Mouse (Mus musculus) erythroblast, adult 5-6 weeks (primary cell): ENCODE data around the gene Gm42878. TPM values are rescaled to one million over a fixed set of nuclear protein-coding genes. Genes with fewer than 3 reads are reported as not detected.

Experiments used
- ATAC-seq: replicated peaks from 2 replicates; pipeline ENCODE4 v1.8.0; 2016; ENCODE audit warnings: moderate number of reproducible peaks, mild to moderate bottlenecking, moderate TSS enrichment, inconsistent platforms; ENCODE audit not compliant: poor library complexity, low FRiP score, severe bottlenecking
- total RNA-seq, 2 experiments: library from RNA; stranded (forward) in 1 of 2; stranded (reverse) in 1 of 2; fragments of 150-400 nt in 1 of 2; fragments of 200-764, 138-1000 nt in 1 of 2; gene quantifications; 2 replicates each; pipeline versions ENCODE4 v1.2.3 to v1.2.4; 2015 to 2017; ENCODE audit warnings: low replicate concordance in 2 of 2

Gene Gm42878
- total RNA-seq (2015; ENCODE audit: low replicate concordance) (not detected in 2 replicates), total RNA-seq (2017; ENCODE audit: low replicate concordance) (0.60 TPM in 1 of 2 replicates, not detected in the other)

DNA sequence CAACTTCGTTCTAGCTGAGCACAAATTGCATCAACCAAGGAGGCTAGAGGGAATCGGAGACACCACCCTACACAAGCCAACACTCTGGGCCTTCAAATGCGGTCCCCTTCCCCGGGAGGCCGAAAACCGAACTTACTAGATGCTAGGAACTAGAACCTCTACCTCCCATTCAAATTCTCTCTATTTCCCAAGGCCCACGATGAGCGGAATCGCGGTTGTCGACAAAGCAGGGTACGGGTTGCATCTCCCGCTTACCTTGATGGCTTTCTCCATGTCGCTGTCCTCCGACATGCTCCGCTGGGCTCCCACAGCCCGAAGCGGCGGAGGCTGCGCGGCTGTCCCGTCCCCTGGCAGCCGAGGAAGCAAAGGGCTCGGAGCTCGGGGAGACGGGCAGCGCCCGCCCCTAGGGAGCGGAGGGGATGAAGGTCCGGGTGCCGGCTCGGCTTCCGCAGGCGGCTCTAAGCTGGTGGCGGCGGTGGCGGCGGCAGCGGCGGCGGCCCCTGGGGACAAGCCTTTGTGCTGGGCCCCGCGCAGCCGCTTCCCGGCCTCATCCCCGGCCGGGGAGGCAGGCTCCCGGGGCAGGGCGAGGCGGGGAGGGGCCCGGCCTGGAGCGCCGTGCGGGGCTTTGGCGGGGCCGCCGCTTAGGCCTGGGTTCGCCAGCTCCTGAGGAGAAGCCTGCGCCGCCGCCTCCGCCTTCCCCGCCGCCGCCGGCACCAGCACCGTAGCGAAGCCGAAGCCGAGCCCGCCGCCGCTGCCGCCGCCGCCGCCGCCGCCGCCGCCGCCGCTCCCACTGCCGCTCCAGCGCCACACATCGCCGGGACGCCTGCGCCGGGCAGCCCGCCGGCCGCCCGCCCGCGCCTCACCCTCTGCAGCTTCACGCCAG lies at the start of gene Gm42878, which contains the start of gene Adam1a:
Gene Gm42878, minus strand, starts transcription at position 573 of the 883 bp plus-strand sequence.
Gene Adam1a, minus strand, starts transcription at position 573 of the 883 bp plus-strand sequence.
- peak; percentile 35 for ATAC-seq

DNA sequence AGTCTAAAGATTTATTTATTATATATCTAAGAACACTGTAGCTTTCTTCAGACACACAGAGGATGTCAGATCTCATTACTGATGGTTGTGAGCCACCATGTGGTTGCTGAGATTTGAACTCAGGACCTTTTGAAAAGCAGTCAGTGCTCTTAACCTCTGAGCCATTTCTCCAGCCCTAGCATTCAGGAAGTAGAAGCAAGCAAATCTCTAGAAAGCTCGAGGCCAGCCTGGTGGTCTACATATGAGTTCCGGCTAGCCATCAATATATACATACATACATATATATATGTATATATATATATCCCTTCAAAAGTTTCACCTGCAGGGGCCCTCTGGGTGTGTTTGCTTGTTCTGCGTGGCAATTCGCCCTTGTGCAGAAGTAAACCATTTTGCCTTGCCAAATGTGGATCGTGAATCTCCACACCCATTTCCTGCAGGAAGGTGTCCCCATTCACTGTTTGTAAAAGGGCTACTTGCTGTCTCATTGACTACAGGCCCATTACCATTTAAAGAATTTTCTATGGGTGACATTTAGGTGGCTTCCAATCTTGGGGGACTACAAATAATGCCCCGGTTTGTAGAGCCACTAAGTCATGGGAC lies 49.5 kb upstream of the Gm42878 start:
- no peak for ATAC-seq

DNA sequence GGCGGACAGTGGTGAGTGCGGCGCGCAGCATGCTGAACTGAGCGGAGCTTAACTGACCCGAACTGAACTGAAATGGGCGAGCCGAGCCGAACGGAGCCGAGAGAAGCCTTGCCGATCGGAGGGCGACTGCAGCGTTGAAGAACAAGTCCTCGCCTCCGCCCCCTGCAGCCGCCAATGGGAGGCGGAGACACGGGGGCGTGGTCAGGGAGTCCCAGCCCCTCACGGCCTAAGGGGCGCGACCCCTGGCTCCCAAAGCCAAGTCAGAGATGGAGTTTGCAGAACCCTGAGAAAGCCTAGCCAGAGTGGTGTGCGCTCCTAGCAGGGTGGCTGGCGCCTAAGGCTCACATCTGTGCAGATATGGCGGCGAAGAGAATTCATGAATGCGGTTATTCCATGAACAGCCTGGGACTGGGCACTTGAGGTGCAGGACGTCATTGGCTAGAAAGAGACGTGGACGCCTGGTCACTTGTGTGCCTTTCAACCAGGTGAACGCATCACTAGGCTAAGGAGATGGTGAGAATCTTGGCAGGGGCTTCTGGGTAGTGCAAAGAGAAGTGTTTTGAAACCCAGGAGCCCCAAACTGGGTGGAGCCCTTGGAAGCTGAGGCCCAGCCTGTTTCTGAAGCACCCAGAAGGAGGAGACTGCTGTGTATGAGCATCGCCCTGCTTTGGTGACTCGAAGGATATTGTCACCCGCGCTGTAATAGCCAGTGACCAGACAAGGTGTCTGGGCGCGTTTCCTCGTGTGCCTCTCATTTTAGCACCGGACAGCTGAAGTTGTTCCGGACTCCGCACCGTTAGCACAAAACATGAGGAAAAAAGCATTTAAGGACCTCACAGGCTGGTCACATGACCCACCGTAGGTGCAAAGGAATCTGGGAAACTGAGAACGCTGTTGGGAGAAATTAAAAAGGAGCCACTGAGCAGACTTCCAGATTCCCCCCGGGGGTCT lies 48.4 kb upstream of the Gm42878 start, which contains the start of gene Aldh2:
Gene Aldh2, minus strand, starts transcription at position 374 of the 951 bp plus-strand sequence.
- peak; percentile 85 for ATAC-seq

DNA sequence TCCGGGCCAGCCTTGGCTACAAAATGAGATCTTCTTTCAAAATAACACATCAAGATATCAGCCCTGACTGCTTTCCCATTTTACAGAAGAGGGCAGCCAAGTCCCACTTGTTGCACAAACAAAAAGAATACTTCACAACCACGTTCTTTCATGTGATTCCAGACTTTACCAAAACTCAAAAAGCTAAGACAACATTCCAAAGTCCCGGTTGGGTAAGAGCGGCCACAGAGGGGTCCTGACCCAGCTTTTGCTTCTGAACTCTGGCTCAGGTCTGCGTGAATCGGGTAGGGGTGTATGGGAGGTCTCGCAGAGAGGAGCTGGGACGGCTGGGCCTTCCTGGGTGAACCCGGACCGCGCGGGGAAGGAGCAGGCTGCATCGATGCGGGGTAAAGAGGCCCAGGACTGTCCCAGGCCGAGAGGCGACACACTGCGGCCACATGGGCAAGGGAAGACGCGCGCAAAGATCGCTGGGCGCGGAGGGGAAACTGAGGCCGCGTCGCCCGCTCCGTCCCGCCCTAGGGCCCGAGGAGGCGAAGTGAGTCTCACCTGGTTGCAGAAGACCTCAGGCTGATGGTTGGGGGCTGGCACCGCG lies 47.6 kb upstream of the Gm42878 start:
- ATAC-seq, result no peak

DNA sequence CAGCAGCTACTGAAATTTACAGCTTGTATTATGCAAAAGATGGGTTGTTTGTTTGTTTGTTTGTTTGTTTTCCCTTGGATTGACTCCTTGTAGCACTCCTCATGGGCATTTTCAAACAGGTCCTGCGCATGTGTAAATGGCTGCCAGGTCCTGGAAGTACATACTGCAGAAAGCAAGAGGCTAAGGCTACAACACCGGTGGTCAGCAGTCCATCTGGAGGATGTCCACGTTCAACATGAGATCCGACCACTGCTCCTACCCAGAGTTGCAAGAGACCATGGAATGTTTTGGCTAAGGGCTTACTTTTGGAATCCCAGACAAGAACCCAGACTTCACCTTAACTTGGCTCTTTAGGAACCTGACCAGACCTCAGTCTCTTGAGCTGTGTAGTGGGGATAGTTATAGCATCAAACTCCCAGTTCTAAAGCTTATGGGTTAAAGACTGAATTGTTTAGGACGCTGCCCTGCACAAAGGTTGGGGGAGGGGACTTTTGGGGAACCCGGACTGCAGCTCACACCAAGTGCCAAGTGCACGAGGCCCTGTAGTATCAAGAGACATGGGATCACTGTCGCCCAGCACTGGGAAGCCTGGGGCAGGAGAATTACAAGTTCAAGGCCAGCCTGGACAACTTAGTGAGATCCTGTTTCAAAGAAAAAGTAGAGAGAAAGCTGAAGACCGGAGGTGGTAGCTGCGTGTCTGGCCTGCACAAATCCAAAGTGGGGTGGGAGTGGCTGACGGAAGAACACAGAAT lies 47.0 kb upstream of the Gm42878 start:
- ATAC-seq, result no peak

DNA sequence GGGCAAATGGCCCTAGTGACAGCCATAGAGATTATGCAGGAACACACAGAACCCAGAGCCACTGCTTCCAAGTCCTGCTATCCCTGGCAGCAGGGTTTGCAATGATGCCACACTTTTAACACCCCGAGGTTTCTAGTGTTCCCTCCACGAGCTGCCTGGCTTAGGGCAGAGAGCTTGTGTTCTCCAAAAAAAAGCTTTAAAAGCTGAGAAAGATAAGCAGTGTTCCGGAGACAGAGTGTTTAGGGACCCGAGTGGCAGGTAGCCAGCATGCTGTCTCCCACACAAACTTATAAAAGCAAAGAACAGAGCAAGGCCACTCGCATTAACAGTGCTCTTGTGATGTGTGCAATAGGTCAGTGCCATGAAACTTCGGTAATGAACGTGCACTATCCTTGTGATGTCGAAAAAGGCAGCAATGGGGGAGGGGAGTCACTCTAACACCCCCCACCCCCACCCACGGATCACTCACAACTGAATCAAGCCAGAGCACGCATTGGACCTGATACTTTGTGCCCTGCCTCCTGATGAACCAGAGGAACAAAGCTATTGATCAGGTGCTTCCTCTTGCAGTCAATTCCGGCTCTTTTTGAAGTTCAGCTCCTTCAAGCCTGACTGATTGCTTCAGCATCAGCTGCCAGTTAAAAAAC lies 46.3 kb upstream of the Gm42878 start:
- ATAC-seq, result no peak

DNA sequence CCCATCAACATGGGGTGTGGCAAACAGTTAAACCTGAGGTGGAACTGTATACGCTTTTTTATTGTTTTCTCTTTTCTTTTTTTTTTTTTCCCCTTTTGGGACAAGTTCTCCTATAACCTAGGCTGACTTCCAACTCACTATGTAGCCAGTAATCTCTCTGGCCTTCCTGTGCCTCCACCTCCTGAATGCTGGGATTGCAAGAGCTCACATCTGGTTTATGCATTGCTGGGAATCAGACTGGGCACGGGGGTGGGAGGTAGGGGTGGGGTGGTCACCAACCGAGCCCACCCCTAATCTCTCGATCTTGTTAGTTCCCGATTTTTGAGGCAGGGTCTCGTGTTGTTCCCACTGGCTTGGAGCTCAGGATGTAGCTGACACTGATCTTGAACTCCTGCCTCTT lies 44.6 kb upstream of the Gm42878 start:
- no peak for ATAC-seq

DNA sequence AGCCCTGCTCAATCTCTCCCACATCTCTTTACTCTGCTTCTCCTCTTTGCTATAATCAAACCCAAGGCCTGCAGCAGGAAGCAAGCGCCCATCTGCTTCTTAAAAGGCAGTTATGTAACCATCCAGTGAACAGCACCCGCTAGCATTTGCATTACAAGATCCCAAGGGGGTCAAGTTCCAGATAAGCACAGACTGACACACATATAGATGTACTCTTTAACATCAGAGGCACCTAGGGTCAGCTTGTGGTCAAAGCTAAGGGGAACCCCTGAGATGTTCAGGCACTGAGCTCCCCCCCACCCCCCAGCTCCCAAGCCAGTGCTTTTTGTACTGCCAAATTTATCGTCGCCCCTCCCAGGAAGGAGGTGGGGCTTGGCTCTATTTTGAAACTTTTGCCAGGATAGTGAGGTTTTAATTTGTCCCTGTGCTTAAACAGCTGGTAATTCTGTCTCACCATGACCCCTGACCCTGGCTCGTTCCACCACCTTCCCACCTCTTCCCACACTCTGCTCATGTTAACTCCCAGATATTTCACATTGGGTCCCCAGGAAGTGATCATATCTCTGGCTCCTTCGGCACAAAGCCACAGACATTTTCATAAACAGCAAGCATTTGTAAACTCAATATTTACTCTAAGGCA lies 41.2 kb upstream of the Gm42878 start:
- ATAC-seq, result no peak

DNA sequence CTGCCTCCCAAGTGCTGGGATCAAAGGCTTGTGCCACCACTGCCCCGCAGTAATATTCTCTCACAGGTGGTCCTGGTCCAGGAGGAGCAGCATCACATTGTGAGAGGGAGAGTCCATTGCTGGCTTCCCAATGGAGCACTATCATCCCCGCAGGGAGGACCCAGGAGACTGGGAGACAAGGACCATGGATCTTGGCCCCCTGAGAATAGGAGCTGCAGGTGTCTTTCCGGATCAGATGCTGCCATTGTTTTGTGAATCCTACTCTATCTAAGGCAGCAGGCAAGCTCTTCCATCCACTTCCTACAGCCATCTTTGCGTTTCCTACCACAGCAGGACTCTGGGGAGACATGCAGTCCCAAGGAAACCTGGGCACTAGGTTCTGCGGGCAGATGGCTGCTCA lies 40.4 kb upstream of the Gm42878 start:
- ATAC-seq, result no peak

DNA sequence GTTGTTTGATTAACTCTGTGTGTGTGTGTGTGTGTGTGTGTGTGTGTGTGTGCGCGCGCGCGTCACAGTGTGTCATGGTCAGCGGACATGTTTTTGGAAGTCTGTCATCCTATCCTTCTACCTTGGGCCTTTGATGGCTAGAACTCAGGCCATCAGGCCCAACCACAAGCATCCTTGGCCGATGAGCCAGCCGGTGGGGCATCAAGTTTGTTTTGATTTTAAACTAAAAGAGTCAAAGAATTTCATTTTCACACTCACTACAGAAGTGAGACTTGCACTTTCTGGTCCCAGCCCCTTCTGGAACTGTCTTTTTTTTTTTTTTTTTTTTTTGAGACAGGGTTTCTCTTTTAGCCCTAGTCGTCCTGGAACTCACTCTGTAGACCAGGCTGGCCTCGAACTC lies 39.7 kb upstream of the Gm42878 start:
- no peak for ATAC-seq

DNA sequence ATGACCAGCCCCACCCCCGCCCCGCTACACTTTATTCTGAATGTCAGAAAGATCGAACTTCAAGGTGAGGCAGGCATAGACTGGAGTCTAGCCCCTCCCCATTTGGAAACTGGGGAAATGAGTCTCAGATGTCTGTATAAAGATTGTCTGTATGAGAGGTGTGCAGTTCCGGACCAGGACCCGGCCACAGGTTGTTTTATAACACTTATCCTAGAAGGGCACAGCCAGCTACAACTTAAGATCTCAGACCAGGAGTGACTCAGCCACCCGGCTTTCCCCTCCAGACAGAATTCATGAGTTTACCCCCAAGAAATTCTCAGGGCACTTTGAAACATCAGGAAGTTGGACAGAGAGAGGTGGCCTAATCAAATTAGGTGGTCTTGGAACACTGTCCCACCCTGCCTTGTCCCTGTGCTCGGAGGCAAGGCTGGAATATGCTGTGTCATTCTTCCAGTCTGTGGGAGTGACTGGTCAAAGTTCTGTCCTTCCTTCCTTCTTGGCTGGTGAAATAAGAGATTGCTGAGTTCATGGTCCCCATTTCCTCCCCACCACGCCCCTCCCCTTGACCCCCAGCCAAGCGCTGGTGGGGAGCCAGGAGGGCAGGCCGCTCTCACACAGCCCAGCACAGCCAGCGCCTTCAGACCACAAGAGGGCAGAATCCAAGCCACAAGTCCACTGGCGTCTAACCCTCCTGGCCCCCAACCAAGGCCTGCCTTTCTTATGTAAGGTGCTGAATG lies 38.7 kb upstream of the Gm42878 start:
- peak; percentile 77 for ATAC-seq

DNA sequence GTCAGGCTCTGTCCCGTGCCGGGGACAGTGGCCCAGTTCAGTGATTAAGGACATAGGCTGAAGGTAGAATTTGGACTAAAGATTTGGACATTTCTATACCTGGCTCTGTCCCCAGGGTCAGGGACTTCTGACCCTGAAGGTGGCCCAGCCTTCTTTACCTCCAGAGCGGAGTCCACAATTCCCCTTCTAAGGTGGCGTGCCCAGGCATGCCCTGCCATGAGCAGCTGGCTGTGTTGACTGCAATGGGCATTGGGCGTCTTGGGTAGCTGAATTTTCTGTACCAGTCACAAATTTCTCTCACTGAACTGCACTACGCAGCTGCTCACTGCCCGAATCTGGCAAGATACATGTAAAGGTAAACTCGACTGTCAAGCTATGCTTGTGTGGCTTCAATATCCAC lies 36.7 kb upstream of the Gm42878 start:
- ATAC-seq, result no peak

DNA sequence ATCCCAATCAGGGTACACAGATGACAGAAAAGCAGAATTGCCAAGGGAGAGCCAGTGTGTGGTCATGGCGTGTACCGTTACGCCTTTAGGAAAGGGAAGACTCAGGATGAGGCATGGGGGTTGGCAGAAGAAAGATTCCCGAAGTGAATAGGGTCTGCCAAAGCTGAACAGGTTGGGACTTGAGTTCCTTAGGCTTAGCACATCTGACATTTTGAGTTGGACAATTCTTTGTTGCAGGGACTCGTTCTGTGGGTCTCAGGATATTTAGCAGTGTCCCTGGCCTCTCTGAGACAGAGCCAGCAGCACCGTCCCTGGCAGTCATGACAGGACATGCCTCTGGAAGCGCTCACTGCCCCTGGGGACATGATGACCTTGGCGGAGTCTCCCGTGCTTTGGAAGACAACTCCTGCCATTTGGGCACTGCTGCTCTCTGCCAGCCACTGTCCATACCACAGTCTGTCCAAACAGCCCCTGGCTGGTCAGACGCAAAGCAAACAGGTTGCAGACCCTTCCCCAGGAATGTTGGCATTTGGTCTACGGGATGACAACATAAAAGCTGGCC lies 31.7 kb upstream of the Gm42878 start:
- ATAC-seq, result no peak

DNA sequence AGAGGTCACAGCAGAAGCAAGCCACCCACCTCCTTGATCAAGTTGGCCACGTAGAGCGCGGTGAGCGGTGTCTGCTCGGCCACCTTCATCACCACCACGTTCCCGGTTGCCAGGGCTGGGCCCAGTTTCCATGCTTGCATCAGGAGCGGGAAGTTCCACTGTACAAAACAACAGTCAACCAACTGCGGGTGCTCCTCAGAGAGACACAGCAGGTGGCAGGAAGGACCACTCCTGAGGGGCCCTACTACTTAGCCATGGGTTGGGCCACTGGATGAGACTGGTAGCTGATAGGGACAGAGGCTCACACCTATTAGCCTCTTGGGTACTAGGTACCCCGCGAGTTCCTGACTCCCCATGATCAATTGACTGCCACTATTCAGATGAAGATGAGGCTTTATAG lies 30.6 kb upstream of the Gm42878 start:
- no peak for ATAC-seq

DNA sequence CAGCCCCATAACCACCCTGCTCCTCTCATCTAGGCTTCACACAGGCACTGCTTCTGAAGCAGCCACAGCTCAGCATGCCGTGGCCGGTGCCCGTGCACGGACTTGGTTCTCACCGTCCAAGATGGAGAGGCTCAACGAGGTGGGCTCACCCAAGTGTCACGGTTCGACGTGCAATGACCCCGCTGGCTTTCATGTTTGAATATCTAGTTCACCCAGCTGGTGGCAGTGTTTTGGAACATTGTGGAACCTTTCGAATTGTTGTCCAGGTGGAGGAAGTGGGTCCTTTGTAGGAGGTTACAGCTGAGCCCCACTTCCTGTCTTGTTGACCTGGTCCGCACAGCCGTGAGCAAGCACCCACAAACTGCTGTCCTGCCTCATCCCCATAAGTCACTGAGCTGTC lies 28.9 kb upstream of the Gm42878 start:
- ATAC-seq, result no peak

DNA sequence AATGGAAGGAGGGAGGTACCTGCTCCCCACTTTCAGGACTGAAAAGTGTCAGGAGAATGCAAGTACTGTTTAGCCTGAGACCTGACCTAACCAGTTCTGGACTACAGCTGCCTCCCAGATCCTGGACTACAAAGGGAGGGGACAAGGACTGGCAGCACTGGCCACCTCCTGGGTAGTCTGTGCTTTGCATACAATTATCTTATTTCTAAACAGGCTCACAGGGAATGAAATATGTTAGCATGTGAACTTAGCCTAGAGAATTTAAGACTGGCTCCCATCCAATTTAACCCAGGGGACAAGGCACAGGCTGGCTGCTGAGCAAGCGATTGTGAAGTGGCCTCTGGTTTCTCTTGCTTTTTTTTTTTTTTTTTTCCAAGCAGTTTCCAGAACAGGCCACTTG lies 25.5 kb upstream of the Gm42878 start:
- no peak for ATAC-seq

DNA sequence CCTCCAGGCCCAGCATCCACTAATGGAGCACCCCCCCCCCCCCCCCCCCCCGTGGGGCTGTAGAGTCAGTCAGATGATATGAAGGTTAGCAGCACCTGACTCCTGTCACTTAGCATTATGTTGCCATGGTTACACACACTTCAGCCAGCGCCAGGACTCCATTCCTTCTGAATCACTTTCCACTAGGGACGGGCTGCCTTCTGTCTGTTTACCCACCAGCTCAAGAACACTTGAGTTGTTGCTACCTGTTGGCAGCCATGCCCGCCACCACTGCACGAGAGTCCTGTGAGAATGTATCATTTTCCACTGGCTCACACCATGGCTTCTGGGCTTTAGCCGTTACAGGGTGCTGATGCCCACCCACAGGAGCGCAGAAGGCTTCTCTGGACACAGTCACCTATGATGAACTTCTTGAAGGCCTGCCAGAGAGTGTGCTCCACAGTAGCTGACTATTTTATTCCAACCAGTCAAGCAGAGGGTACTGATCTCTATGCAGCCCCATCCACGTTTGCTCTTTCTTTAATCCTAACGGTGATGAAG lies 24.7 kb upstream of the Gm42878 start:
- no peak for ATAC-seq
